Mouse (Mus musculus) neural tube, embryonic 10.5 days (tissue): ENCODE data around the gene Slc35b1.
A peak's percentile ranks its signal among the peaks of the same experiment; 100 is the strongest.

Source experiments
- DNase-seq: peaks from one replicate; pipeline ENCODE4 v3.0.0-alpha.2; 2017; ENCODE audit warnings: low spot score; ENCODE audit errors: extremely low spot score

Gene Slc35b1

DNA sequence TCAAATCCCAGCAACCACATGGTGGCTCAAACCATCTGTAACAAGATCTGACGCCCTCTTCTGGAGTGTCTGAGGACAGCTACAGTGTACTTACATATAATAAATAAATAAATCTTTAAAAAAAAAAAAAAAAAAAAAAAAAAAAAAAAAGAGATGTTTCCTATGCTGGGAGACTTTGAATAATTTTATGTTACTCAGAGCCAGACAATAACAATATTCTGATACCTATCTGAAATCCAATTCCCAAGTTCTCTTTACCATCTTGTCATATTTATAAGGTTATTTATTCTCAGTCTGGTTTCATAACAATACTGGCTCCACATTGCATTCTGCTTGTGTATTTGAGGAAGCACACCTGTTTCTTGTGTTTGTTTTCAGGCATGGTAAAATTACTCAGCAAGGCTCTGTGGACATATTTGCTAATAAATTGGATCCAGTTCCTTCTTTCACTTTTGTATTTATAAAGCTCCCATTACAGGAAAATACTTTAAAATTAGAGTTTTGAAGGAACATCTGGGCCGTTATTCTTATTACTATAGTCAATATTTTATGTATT lies 36.5 kb downstream of the Slc35b1 start:
- no peak for DNase-seq

DNA sequence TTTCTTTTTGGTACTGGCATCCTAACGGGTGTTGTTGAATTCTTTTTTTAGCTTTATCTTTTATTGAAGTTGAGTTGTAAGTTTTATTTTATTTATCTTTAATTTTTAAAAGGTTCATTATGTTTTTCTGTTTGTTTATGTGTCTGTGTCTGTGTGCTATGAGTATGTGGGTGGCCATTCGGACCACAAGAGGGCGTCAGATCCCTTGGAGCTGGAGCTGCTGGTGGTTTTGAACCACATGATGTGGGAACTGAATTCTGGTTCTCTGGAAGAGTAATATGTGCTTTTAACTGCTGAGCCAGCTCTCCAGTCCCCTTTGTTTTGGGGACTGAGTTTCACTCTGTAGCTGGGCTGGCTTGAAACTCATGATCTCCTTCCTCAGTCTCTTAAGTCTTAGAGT lies 39.0 kb downstream of the Slc35b1 start:
- DNase-seq, result no peak

DNA sequence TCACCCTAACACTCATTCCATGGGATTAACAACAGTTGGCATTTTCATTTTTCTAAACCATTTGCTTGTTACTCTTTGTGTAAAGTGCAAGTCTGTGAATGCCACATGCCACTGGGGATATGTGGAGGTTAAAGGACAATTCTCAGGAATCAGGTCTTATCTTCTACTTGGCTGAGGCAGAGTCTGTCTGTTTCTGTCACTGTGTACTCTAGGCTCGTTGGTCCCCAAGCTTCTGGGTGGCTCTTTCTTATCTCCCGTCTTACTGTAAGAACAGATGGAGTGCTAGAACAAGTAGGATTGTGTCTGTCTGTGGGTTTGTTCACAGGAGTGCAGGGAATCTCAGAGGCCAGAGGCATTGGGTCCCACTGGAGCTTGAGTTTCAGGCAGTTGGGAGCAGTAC lies 46.9 kb downstream of the Slc35b1 start:
- DNase-seq, result no peak

DNA sequence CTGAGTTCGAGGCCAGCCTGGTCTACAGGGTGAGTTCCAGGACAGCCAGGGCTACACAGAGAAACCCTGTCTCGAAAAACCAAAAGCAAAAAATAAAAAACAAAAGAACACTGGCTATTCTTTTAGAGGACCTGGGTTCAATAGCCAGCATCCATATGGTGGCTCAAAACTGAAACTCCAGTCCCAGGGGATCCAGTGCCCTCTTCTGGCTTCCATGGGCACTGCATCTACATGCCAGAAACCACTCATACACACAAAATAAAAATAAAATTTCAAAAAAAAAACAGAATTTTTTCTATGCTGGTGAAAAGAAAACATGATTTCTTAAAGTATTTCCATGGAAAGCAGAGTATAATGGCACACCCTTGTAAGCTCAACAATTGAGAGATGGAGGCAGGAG lies 47.7 kb downstream of the Slc35b1 start:
- DNase-seq, result peak; percentile 34
